Mouse (Mus musculus) kidney, postnatal 0 days (tissue): ENCODE data around the gene Mitf. TPM values are rescaled to one million over a fixed set of nuclear protein-coding genes. Genes with fewer than 3 reads are reported as not detected.
A peak's percentile ranks its signal among the peaks of the same experiment; 100 is the strongest.

ENCODE experiments used
- ATAC-seq: fragments of 200-750 bp; cut with Nextera tagmentation; replicated peaks from 2 replicates; pipeline ENCODE4 v1.8.0; 2017; ENCODE audit warnings: low read depth, moderate number of reproducible peaks, moderate TSS enrichment, moderate library complexity; ENCODE audit not compliant: low FRiP score
- DNase-seq: peaks from one replicate; pipeline ENCODE4 v3.0.0-alpha.2; 2016; ENCODE audit warnings: low spot score
- H3K27ac ChIP-seq: fragments of 300-500 bp; sonication (generic); 2 replicates; pipeline ENCODE4 v1.5.1; 2014; ENCODE audit warnings: mild to moderate bottlenecking
- H3K27me3 ChIP-seq: fragments of 300-500 bp; sonication (generic); 2 replicates; pipeline ENCODE4 v1.6.1; 2014; ENCODE audit warnings: low read length, mixed read lengths; ENCODE audit not compliant: insufficient read depth
- H3K36me3 ChIP-seq: fragments of 300-500 bp; sonication (generic); 2 replicates; pipeline ENCODE4 v1.6.1; 2014; ENCODE audit warnings: low read length, mixed read lengths; ENCODE audit not compliant: insufficient read depth
- H3K4me1 ChIP-seq: fragments of 300-500 bp; sonication (generic); replicated peaks from 2 replicates; pipeline ENCODE4 v1.6.1; 2014; ENCODE audit warnings: antibody characterized with exemption, low read length, mixed read lengths; ENCODE audit not compliant: insufficient read depth
- H3K4me2 ChIP-seq: fragments of 300-500 bp; sonication (generic); 2 replicates; pipeline ENCODE4 v1.6.1; 2014; ENCODE audit warnings: mild to moderate bottlenecking, low read length, moderate library complexity, mixed read lengths
- H3K4me3 ChIP-seq: fragments of 300-500 bp; sonication (generic); replicated peaks from 2 replicates; pipeline ENCODE4 v1.5.1; 2014; ENCODE audit warnings: low read depth, low read length
- H3K9ac ChIP-seq: fragments of 300-500 bp; sonication (generic); 2 replicates; pipeline ENCODE4 v1.6.1; 2014; ENCODE audit warnings: low read depth, low read length
- H3K9me3 ChIP-seq: fragments of 300-500 bp; sonication (generic); replicated peaks from 2 replicates; pipeline ENCODE4 v1.6.1; 2016; ENCODE audit warnings: low read length, inconsistent platforms, mixed read lengths
- CTCF ChIP-seq: IDR thresholded peaks from 2 replicates; pipeline ENCODE4 v1.5.1; 2016; ENCODE audit warnings: antibody characterized with exemption, low read depth, mild to moderate bottlenecking, moderate library complexity
- WGBS: fragments of 180-500 bp; shearing (Covaris S2); extraction: QIAGEN DNeasy Blood & Tissue Kit; methylation state at CpG from one replicate; pipeline ENCODE4 v1.1.7; 2014; 5-methylcytosine and 5-hydroxymethylcytosine counted together
- polyA plus RNA-seq: library from polyadenylated mRNA; unstranded; fragments of >200 nt; fragmentation: Nextera tagmentation; extraction: Ambion mirVana; gene quantifications from 2 replicates; pipeline ENCODE4 v1.2.1, GENCODE M21; 2015

Gene Mitf
- polyA plus RNA-seq, 1 experiment from 2014 or later = 6.8 TPM

- ATAC-seq (no peak), DNase-seq (no peak)
- no peak for TF ChIP-seq CTCF
- Histone ChIP-seq H3K4me3 (no peak overlapping the region), H3K27me3 (no peaks in the 10 kb centered on the region), H3K27ac (no peak overlapping the region), H3K9ac (no peak overlapping the region), H3K4me1 (no peaks in the 10 kb centered on the region), H3K9me3 (no peaks in the 10 kb centered on the region), H3K36me3 (no peaks in the 10 kb centered on the region), H3K4me2 (no peak overlapping the region)
- 73% methylated on average over 2 of the region's 2 CpGs for WGBS
Observed at GRCm38 (mm10) chr6:97950882-97951245, 144.0 kb downstream of the Mitf start.

- Histone ChIP-seq H3K27me3 (no peaks in the 10 kb centered on the region), H3K9me3 (no peaks in the 10 kb centered on the region), H3K27ac (no peak overlapping the region), H3K4me3 (no peak overlapping the region), H3K4me2 (no peak overlapping the region), H3K4me1 (0 out of 2 replicates have a peak, but pooled peaks cover 1% of the 10 kb centered on the region), H3K36me3 (no peaks in the 10 kb centered on the region), H3K9ac (no peak overlapping the region)
- ATAC-seq = no peak
- 57% methylated on average over 1 of the region's 1 CpGs for WGBS
- no peak for DNase-seq
- TF ChIP-seq CTCF = no peak
Observed at GRCm38 (mm10) chr6:97951711-97952110, 144.9 kb downstream of the Mitf start.

- H3K4me1 ChIP-seq = 0 out of 2 replicates have a peak, but pooled peaks cover 4% of the 10 kb centered on the region
- H3K27ac ChIP-seq = no peak overlapping the region
- no peaks in the 10 kb centered on the region for H3K9me3 ChIP-seq
- no peak overlapping the region for H3K4me3 ChIP-seq
- TF ChIP-seq CTCF = no peak
- WGBS = 76% methylated on average over 8 of the region's 8 CpGs
- H3K27me3 ChIP-seq = no peaks in the 10 kb centered on the region
- no peak overlapping the region for H3K4me2 ChIP-seq
- no peak overlapping the region for H3K9ac ChIP-seq
- ATAC-seq = peak; percentile 25; the same call in 1 of the 2 replicates
- DNase-seq = no peak
- no peaks in the 10 kb centered on the region for H3K36me3 ChIP-seq
Observed at GRCm38 (mm10) chr6:97952845-97953244, 146.0 kb downstream of the Mitf start.

GRCm38 (mm10) chr6:97956121-97956520 lies 149.3 kb downstream of the Mitf start:
- Histone ChIP-seq H3K27ac (peak overlapping the region; percentile 64), H3K4me2 (no peak overlapping the region), H3K4me1 (0 out of 2 replicates have a peak, but pooled peaks cover 4% of the 10 kb centered on the region), H3K36me3 (no peaks in the 10 kb centered on the region), H3K4me3 (no peak overlapping the region), H3K27me3 (no peaks in the 10 kb centered on the region), H3K9me3 (no peaks in the 10 kb centered on the region), H3K9ac (no peak overlapping the region)
- 57% methylated on average over 6 of the region's 6 CpGs for WGBS
- ATAC-seq (no peak), DNase-seq (peak; percentile 9)
- no peak for TF ChIP-seq CTCF

GRCm38 (mm10) chr6:97956636-97957035 lies 149.8 kb downstream of the Mitf start:
- H3K4me2 ChIP-seq = no peak overlapping the region
- no peaks in the 10 kb centered on the region for H3K36me3 ChIP-seq
- ATAC-seq = no peak

GRCm38 (mm10) chr6:97958276-97958675 lies 151.4 kb downstream of the Mitf start:
- no peak for TF ChIP-seq CTCF
- Histone ChIP-seq H3K4me3 (no peak overlapping the region), H3K4me2 (no peak overlapping the region), H3K27me3 (no peaks in the 10 kb centered on the region), H3K4me1 (0 out of 2 replicates have a peak, but pooled peaks cover 4% of the 10 kb centered on the region), H3K9ac (no peak overlapping the region), H3K36me3 (no peaks in the 10 kb centered on the region), H3K9me3 (no peaks in the 10 kb centered on the region), H3K27ac (peak overlapping the region; percentile 68)
- 62% methylated on average over 4 of the region's 4 CpGs for WGBS
- DNase-seq = peak; percentile 22
- peak; percentile 80; the same call in 1 of the 2 replicates for ATAC-seq

More at GRCm38 (mm10) chr6:97956636-97957035, 149.8 kb downstream of the Mitf start:
- Histone ChIP-seq H3K9me3 (no peaks in the 10 kb centered on the region), H3K4me1 (0 out of 2 replicates have a peak, but pooled peaks cover 4% of the 10 kb centered on the region), H3K27me3 (no peaks in the 10 kb centered on the region), H3K4me3 (no peak overlapping the region), H3K9ac (no peak overlapping the region), H3K27ac (peak overlapping the region; percentile 64)
- WGBS = 49% methylated on average over 10 of the region's 10 CpGs
- TF ChIP-seq CTCF = no peak
- no peak for DNase-seq

GRCm38 (mm10) chr6:97961776-97962175 lies 154.9 kb downstream of the Mitf start:
- no peak overlapping the region for H3K4me3 ChIP-seq
- ATAC-seq = no peak

More at GRCm38 (mm10) chr6:97961776-97962175, 154.9 kb downstream of the Mitf start:
- Histone ChIP-seq H3K9ac (no peak overlapping the region), H3K36me3 (no peaks in the 10 kb centered on the region), H3K9me3 (no peaks in the 10 kb centered on the region), H3K27ac (no peak overlapping the region), H3K4me2 (no peak overlapping the region), H3K27me3 (no peaks in the 10 kb centered on the region), H3K4me1 (peaks cover 2% of the 10 kb centered on the region; the same call in 1 of the 2 replicates)
- no peak for DNase-seq
- no peak for TF ChIP-seq CTCF
- 49% methylated on average over 2 of the region's 2 CpGs for WGBS
